ENCODE assay signal across 8 mouse cellular contexts in the genomic region with DNA sequence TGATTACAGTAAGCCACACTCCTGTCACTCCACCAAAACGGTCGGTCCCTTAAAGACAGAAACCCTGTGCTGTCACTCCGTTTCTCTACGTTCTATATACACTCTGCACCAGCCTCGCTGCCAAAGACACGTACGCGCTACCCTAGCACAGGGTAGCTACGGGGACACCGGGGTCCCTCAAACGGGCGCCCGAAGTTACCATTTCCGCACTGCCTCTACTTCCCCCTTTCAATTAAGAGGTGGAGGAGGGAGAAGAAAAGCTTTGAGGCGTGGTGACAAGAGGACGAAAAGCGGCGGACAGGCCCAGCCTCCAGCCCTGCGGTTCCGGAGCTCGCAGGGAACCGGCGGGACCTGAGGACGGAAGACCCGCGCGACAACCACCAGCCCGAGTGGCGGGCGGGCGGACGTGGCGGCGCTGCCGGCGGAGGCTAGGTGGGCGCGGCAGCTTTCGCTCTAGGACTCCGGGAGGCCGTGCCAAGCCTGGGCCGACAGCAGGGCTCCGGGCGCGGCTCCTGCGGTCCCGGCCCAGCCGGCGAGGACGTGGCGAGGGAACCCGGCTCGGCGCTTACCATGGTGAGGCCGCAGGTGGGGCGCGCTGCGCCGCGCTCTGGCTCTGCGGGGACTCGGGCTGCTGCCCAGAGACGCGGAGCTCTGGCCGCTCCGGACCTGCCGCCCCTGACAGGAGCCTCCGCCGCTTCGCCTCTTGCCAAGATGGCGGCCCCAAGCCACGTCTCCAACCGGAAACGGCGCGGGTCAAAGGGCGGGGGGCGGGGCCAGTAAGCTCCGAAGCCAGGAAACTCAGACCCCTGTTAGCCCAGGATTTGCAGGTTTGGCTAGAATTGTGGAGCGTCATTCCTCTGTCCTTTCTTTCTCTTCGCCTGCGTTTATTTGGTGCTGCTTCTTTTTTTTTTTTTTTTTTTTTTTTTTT. TPM values are rescaled to one million over a fixed set of nuclear protein-coding genes. Genes with fewer than 3 reads are reported as not detected.
DNase-seq lines count a peak whose midpoint lies in the region; ATAC-seq and TF ChIP-seq lines count a peak whose summit lies in the region.

A gene (minus strand): TSS at position 745 of the 928 bp plus-strand sequence.
A gene (plus strand): TSS at position 808 of the 928 bp plus-strand sequence.

- H3ac ChIP-seq in myocyte (ENCODE audit: control insufficient read depth, insufficient read length): peak within 1 kb of the TSS; percentile 76

- WGBS in heart, embryonic 11.5 days (ENCODE audit: insufficient replicate concordance): under 1% methylated on average over 70 of the region's 82 CpGs
- under 1% methylated on average over 76 of the region's 82 CpGs for WGBS in kidney, embryonic 16.5 days
- whole genome bisulfite sequencing in liver, adult 2 months: under 1% methylated on average over 82 of the region's 82 CpGs

- peak within 1 kb of the TSS; percentile 75 for H3K4me2 ChIP-seq in heart, embryonic 11.5 days
- peak within 1 kb of the TSS; percentile 81 for H3K4me2 ChIP-seq in kidney, embryonic 16.5 days (replicated peaks; ENCODE audit: low read depth, low read length)
- H3K4me2 ChIP-seq in myocyte (ENCODE audit: low read depth): peak within 1 kb of the TSS; percentile 95

- peak; percentile 81 for TF ChIP-seq POLR2A in liver, adult 2 months (IDR thresholded peaks at IDR 0.05; ENCODE audit: extremely low read depth, insufficient read depth, low read length)
- peak; percentile 78 for TF ChIP-seq POLR2A in myocyte (IDR thresholded peaks at IDR 0.05; ENCODE audit: insufficient read length, low read depth)

- no peak for TF ChIP-seq CTCF in liver, adult 2 months (IDR thresholded peaks at IDR 0.05; ENCODE audit: low read depth, low read length)

- H3K27me3 ChIP-seq in heart, embryonic 11.5 days (ENCODE audit: control insufficient read depth, insufficient read depth, low read length): no peaks in the 10 kb centered on the region
- no peaks in the 10 kb centered on the region for H3K27me3 ChIP-seq in kidney, embryonic 16.5 days (ENCODE audit: insufficient read depth, low read length)
- H3K27me3 ChIP-seq in liver, adult 2 months (ENCODE audit: control insufficient read depth, insufficient read depth, low read length): no peaks in the 10 kb centered on the region
- no peaks in the 10 kb centered on the region for H3K27me3 ChIP-seq in myocyte (ENCODE audit: control insufficient read depth, insufficient read depth, insufficient read length)
- H3K27me3 ChIP-seq in splenic B cell, adult 2 months (ENCODE audit: control insufficient read depth, insufficient read depth, low read length, poor library complexity, severe bottlenecking): no peaks in the 10 kb centered on the region

- H3K36me3 ChIP-seq in heart, embryonic 11.5 days (ENCODE audit: control insufficient read depth, insufficient read depth, low read length): no peaks in the 10 kb centered on the region
- no peaks in the 10 kb centered on the region for H3K36me3 ChIP-seq in kidney, embryonic 16.5 days (ENCODE audit: insufficient read depth, low read length)
- H3K36me3 ChIP-seq in liver, adult 2 months (ENCODE audit: control insufficient read depth, insufficient read depth, low read length): no peaks in the 10 kb centered on the region
- H3K36me3 ChIP-seq in myocyte (ENCODE audit: control insufficient read depth, insufficient read depth): no peaks in the 10 kb centered on the region
- no peaks in the 10 kb centered on the region for H3K36me3 ChIP-seq in splenic B cell, adult 2 months (ENCODE audit: control insufficient read depth, insufficient read depth, low read length, poor library complexity, severe bottlenecking)

- peak; percentile 82 to 83 for DNase-seq in B cell, adult 2 months
- peak; percentile 96 for DNase-seq in brain, adult 2 months (ENCODE audit: low read depth, low spot score)
- DNase-seq in liver, adult 2 months (ENCODE audit: extremely low read depth, low read depth, low spot score): peak; percentile 74
- DNase-seq in splenic B cell, adult 2 months (ENCODE audit: low read depth, low spot score): peak; percentile 90

- H3K27ac ChIP-seq in heart, embryonic 11.5 days (ENCODE audit: low read depth, low read length): peak within 1 kb of the TSS; percentile 91
- peak within 1 kb of the TSS; percentile 98 for H3K27ac ChIP-seq in kidney, embryonic 16.5 days (ENCODE audit: low read length)
- peak within 1 kb of the TSS; percentile 96 for H3K27ac ChIP-seq in liver, adult 2 months (replicated peaks; ENCODE audit: insufficient read depth, low read depth, low read length)

- peaks cover 23% of the 10 kb centered on the region for H3K79me2 ChIP-seq in liver, adult 2 months (ENCODE audit: control insufficient read depth, insufficient read depth, low read length)
- peaks cover 50% of the 10 kb centered on the region for H3K79me2 ChIP-seq in myocyte (ENCODE audit: control insufficient read depth, insufficient read depth)

- H3K9me3 ChIP-seq in heart, embryonic 11.5 days (replicated peaks; ENCODE audit: control insufficient read depth, low read length): no peaks in the 10 kb centered on the region
- H3K9me3 ChIP-seq in kidney, embryonic 16.5 days (ENCODE audit: low read length): no peaks in the 10 kb centered on the region

- peak; percentile 95 for ATAC-seq in erythroblast, adult 5-6 weeks (replicated peaks; ENCODE audit: low FRiP score, poor library complexity, severe bottlenecking)
- ATAC-seq in heart, embryonic 11.5 days (replicated peaks; ENCODE audit: insufficient number of reproducible peaks, low FRiP score, low TSS enrichment): peak; percentile 86
- peak; percentile 84 for ATAC-seq in kidney, embryonic 16.5 days (ENCODE audit: low FRiP score, low TSS enrichment)

- peaks cover 11% of the 10 kb centered on the region; the same call in 1 of the 2 replicates for H3K4me1 ChIP-seq in heart, embryonic 11.5 days (ENCODE audit: control insufficient read depth, insufficient read depth, low read length)
- H3K4me1 ChIP-seq in kidney, embryonic 16.5 days (ENCODE audit: insufficient read depth, low read length): peaks cover 28% of the 10 kb centered on the region
- H3K4me1 ChIP-seq in liver, adult 2 months (ENCODE audit: control insufficient read depth, insufficient read depth, low read length): peaks cover 15% of the 10 kb centered on the region

- H3K4me3 ChIP-seq in heart, embryonic 11.5 days (ENCODE audit: low read depth, low read length): peak within 1 kb of the TSS; percentile 92
- H3K4me3 ChIP-seq in kidney, embryonic 16.5 days (ENCODE audit: low read length): peak within 1 kb of the TSS; percentile 100
- H3K4me3 ChIP-seq in liver, adult 2 months (ENCODE audit: insufficient read depth, low read depth, low read length): peak within 1 kb of the TSS; percentile 98
- peak within 1 kb of the TSS; percentile 79 for H3K4me3 ChIP-seq in myocyte

- H3K9ac ChIP-seq in heart, embryonic 11.5 days (ENCODE audit: low read depth, low read length): peak within 1 kb of the TSS; percentile 81
- H3K9ac ChIP-seq in kidney, embryonic 16.5 days (replicated peaks; ENCODE audit: low read length): peak within 1 kb of the TSS; percentile 99
- H3K9ac ChIP-seq in liver, adult 2 months (ENCODE audit: low read depth, low read length): peak within 1 kb of the TSS; percentile 99

TF ChIP-seq in myocyte, 11 proteins besides CTCF, POLR2A, EP300 and RAD21:
- peak; percentile 80 for TF ChIP-seq POLR2AphosphoS2 (IDR thresholded peaks at IDR 0.05; ENCODE audit: insufficient read length, low read depth)
- TF ChIP-seq E2F4 (IDR thresholded peaks at IDR 0.05; ENCODE audit: insufficient read depth): no peak
- TF ChIP-seq MAX (IDR thresholded peaks at IDR 0.05; ENCODE audit: low read depth): no peak

RNA-seq across cellular contexts. Expression of the first gene that starts in this region (rescaled TPM):
- 52.6 and 60.4 TPM in 2 replicates for total RNA-seq in erythroblast, adult 5-6 weeks (2015; ENCODE audit: low replicate concordance)
- 66.1 and 94.8 TPM in 2 replicates for total RNA-seq in erythroblast, adult 5-6 weeks (2017; ENCODE audit: low replicate concordance)
- polyA plus RNA-seq in heart, embryonic 11.5 days (2014; fragmentation: Nextera tagmentation; extraction: Ambion mirVana): 139 and 168 TPM in 2 replicates
- polyA plus RNA-seq in kidney, embryonic 16.5 days (2015; fragmentation: Nextera tagmentation; extraction: Ambion mirVana): 217 and 219 TPM in 2 replicates
- 94.1 and 98.6 TPM in 2 replicates for total RNA-seq in liver, adult 2 months (2014; rRNA removed)
- 32.0 and 33.1 TPM in 2 replicates for polyA plus RNA-seq in liver, adult 2 months (2012; rRNA removed)
- 40.6 TPM for polyA plus RNA-seq in myocyte (2012; fragmentation: generic; extraction: Trizol)

RNA-seq across cellular contexts. Expression of the second gene that starts in this region (rescaled TPM):
- total RNA-seq in erythroblast, adult 5-6 weeks (2015; ENCODE audit: low replicate concordance): 62.1 and 85.9 TPM in 2 replicates
- total RNA-seq in erythroblast, adult 5-6 weeks (2017; ENCODE audit: low replicate concordance): 40.4 and 54.4 TPM in 2 replicates
- 71.4 and 72.5 TPM in 2 replicates for polyA plus RNA-seq in heart, embryonic 11.5 days (2014; fragmentation: Nextera tagmentation; extraction: Ambion mirVana)
- polyA plus RNA-seq in kidney, embryonic 16.5 days (2015; fragmentation: Nextera tagmentation; extraction: Ambion mirVana): 100 and 111 TPM in 2 replicates
- 27.5 and 33.2 TPM in 2 replicates for total RNA-seq in liver, adult 2 months (2014; rRNA removed)
- 24.3 and 33.5 TPM in 2 replicates for polyA plus RNA-seq in liver, adult 2 months (2012; rRNA removed)
- polyA plus RNA-seq in myocyte (2012; fragmentation: generic; extraction: Trizol): 74.9 TPM

Comparison
In these comparisons a context has a peak if more than half of its experiments do, and no peak if none do; other contexts are left out.
1. Peak in every context shown above with its lines: DNase-seq, ATAC-seq, H3K4me3 ChIP-seq and H3K27ac ChIP-seq.